Mouse (Mus musculus): ENCODE measurements around the gene Ufc1.
"Not testable (repeated sequence)": the region's sequence is repeated elsewhere in the genome, so short reads cannot be mapped to it uniquely, and the experiment has no call there.

Gene Ufc1

DNA sequence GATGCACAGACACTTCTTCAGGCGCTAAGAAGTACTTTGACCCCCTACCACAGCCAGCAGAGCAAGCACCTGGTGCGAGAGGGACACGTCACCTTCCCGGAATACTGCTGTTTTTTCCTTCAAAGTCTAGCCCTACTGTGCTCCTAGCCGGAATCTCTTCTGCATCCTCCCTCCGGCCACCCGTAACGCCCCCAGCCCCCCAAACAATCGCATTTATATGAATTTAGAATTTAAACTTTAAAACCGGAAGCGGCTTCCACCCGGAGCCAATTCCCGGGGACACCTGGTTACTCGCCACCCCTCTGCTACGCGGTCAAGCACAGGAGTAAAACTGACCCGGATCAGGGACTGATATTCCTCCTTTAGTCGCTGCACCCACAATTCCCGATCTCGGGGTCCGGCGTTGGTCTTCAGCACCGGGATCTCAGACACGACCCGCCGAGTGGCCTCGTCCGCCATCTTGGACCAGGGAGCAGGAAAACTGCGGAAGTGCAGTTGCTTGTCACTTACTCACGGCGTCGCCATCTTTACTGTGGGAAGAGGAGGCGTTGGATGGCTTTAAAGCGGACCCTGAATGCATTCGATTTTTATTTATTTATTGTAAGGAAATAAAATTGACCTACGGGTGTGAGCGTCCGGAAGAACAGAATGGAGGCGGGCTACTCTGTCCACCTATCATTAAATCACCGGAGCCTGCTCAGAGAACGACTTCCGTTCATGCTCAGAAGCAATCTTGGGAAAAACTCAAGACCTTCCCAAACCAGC, at the start of gene Ufc1:
Ufc1 (minus strand) TSS at position 727 of the 765 bp plus-strand sequence.
- DNase-seq (ENCODE audit: low read depth, low spot score), result peak; percentile 78

DNA sequence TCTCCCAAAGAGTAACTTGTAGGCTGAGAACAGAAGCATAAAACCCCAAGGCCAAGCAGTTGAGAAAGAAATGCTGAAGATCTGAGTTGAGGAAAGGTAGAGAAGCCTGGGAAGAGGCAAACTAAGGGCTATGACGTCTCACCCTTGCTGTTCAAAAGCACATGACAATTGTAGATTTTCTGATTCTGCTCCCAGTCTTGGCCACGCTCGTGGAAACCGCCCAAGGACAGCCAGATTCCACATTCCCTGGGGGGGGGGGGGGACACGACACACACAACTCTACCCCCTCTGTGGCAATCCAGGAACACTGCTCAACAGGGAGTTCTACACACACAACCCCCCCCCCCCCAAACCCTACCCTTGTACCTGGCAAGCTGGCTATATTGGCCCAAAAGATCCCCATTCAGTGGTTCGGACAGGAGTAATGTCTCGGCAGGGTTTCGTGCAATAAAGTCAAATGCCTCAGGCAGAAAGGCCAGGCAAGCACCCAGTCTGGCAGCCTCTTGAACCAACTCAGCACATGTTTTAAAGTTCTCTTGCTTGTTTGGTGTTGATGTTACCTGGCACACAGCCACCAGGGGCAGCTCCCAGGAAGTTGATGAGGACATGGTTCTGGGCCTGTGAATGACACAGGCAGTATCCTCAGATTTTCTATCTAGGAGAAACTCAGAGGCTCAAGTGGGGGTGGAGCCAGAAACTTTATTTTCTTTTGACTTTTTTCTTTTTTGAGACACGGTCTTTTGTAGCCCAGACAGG, 49.3 kb upstream of the Ufc1 start:
- no peak for DNase-seq (ENCODE audit: low read depth, low spot score)

DNA sequence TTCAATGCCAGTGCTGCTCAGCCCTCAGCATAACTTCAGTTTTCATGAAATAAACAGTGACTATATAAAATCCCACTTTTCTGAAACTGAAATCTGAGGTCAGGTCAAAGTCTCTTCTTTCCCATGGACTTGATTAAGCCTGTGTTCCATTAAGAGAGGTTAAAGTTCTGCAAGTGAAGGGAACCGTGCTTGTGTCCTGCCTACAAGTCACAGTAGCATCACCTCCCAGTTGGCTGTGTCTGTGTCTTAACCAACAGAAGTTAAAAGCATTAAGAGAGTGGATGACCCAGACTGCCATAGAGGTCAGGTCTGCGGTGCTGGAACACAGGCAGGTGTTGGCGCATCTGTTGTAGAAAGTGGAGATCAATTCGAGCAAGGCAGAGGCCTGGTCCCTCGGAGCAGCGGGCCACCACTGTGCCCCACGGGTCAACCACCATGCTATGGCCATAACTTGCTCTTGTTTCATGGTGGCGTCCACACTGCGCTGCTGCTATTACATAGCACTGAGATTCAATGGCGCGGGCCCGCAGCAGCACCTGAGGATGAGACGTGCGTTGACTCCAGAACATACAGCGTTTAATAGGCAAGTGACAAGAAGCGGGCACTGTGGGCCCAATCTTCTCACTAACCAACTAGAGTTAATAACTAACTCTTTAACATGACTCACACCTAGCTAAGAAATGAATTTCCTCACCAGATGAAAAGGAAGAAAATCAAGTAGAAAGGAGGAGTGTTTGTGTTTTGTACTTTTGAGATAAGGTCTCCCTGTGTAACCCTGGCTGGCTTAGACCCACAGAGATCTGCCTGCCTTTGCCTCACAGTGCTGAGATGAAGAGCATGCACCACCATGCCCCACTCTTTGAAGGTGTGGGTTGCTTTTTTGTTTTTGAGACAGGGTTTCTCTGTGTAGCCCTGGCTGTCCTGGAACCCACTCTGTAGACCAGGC, 47.7 kb upstream of the Ufc1 start:
- no peak for DNase-seq (ENCODE audit: low read depth, low spot score)

DNA sequence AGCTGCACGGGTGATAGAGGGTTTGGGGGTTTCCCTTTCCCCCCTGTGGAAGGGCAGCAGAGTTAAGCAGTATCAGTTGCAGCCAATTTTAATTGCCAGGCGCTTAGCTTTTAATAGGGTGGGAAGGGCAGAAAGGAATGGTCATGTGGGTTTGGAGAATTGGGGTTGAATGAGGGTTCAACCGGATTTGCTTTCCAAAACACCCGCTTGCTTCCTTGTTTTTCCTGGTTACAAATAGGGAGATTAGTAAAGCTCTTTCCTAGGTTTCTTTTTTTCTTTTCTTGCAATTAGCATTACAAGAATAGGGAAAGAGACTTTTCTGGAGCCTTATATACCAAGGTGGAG, 35.4 kb upstream of the Ufc1 start:
- no peak for DNase-seq (ENCODE audit: low read depth, low spot score)

DNA sequence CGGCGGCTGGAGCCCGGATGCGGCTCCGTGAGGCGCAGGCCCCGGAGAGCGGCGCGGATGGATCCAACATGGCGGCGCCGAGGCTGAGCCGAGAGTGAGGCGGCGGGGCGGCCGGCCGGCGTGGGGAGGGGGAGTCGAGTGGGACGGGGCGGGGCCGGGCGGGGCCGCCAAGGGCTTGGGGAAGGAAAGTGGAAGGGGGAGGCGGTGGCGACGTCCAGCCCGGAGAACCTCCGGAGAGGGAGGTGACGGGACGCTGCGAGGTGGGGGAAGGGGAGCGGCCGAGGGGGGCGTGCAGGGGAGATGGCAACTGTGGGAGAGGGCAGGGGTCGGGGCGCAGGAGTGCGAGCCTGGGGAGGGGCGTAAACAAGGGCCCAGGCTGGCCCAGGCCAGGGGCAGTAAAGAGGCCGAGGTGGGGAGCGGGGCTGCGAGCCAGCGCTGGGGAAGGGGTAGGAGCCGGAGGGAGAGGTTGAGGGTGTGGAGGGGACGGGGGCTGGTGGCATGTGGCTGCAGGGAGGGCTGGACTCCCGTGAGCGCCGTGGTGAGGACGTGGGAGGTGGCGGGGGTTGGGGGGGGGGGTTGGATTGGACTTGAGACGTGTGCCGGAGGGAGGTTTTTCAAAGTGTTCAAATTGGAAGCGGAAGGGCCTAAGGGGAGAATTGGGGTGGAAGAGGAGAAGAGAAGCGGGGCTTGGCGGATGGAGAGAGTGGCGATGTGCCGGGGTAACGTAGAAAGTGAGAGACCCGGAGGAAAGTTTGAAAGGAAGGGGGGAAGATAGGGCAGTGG, 34.8 kb upstream of the Ufc1 start:
- DNase-seq (ENCODE audit: low read depth, low spot score), result no peak

DNA sequence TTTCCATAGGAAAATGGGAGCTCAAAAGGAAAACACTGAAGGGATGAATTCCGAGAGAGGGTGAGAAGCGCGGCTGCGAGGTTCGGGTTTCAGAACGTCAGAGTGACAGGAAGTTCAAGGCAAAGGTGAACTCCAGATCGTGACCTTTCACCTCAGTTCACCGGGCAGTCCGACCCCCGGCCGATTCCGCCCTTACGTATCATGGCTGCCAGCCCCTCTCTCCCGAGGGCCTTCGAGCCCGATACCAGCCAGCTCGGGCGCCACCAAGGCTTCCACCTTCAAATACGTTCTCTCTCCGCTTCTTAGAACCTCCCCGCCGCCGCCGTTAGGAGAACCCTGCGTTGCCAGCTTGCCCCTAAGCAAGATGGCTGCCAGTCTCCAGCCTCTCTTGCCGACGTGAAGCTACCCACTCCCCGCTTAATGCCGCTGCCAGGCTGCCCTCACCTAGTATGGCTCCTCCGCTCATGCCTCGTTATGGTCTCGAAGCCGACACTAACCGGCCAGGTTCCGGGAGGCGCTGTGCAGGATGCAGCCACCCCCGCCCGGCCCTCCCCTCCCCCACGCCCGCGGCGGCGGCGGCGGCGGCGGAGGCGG, 34.1 kb upstream of the Ufc1 start, which contains the start of gene Dedd:
Dedd (plus strand) TSS at position 307 of the 594 bp plus-strand sequence.
- peak; percentile 87 for DNase-seq (ENCODE audit: low read depth, low spot score)

DNA sequence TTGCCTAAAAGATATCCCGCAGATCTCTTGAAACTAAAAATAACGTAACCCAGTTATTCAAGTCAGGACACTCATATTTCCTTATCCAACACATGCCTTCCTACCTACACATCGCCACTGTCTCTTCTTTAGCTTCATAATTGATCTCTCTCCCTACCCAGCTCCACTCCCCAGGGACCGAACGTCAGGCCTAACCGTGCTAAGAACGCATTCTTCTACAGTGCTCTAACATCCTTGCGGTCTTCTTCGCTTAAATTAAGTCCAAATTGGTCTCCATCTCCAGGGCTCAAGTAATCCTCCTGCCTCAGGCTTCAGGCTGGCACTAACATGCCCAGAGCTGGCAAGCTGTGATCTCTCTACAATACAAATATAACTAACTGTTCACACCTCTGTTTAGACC, 33.4 kb upstream of the Ufc1 start:
- DNase-seq (ENCODE audit: low read depth, low spot score), result no peak

DNA sequence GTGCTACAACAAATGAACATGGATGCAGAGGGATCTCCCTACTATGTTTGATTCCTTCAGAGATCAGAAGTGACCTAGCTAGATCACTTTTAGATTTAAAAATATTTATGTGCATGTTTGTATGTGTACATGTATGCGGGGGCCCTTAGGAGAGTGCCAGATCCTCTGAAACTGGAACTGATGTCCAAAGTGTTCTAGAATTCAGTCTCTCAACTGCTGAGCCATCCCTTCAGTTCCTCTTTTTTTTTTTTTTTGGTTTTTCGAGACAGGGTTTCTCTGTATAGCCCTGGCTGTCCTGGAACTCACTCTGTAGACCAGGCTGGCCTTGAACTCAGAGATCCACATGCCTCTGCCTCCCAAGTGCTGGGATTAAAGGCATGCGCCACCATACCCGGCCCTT, 31.8 kb upstream of the Ufc1 start:
- not testable (repeated sequence) for DNase-seq (ENCODE audit: low read depth, low spot score)

DNA sequence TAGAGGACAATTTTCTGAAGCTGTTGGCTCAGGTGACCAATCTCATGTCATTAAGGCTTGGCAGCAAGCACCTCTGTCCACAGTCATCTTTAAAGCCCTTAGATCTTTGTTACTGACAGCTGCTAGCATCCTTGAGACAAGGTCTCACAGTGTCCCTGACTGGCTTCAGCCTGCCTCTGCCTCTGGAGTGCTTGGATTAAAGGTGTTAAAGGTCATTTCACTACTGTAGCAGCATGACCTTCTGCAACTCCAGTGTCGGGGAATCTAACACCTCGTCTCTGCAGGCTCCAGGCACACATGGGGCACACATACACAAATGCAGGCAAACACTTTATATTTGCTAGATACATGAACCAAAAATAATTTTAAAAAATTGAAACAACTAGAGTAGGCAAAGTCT, 30.7 kb upstream of the Ufc1 start:
- no peak for DNase-seq (ENCODE audit: low read depth, low spot score)

DNA sequence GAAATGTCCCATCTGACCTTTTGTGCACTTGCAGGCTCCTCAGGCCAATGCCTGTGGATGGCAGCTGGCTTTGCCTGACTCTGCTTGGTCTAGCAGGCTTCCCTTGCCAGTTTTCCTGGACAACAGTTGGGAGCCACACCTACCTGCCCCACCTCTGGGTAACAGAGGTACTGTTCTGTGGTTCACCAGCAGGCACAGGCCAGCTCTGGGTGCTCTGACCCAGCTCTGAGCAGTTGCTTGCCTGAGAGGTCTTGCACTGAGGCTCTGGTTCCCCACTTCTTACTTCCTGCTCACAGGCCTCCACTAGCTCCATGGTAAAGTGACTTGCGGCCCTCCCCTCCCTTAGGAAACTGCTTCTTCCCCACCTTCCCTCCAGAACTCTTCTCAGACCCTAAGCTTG, 27.2 kb upstream of the Ufc1 start:
- DNase-seq (ENCODE audit: low read depth, low spot score), result no peak

DNA sequence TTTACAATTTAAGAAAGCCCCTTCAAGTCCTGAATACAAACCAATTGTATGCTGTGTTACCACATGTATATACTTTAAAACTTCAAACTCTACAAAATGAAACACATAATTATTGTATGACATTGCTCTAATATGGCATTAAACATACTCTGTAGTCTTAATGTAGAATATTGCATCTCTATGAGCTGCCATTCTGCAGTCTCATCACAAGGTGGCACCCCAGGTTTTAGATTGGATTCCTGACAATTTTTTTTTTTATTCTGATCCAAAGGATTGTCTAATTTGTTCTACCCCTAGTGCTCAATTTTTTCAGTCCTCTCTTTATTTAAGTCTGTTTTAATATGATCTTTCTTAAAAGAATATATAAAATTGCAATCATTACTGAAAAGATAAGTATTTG, 26.6 kb upstream of the Ufc1 start:
- DNase-seq (ENCODE audit: low read depth, low spot score), result no peak

DNA sequence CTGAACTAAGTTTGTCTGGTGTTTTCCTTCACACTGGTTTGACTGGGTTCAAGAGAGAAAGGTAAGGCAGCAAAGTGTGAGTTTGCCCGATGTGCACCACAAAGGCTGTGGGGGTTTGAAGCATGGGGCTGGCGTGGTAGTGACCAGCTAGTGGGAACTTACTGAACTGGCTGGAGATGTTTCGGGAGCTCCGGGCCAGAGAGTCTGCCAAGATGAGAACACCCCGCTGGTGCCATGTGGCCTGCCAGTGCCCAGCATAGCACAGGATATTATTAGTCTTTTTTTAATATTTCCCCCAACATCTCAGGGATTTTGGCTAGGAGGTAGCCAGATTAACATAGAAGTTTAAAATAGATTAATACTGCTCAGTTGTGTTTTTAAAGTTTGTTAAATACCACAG, 25.3 kb upstream of the Ufc1 start:
- no peak for DNase-seq (ENCODE audit: low read depth, low spot score)

DNA sequence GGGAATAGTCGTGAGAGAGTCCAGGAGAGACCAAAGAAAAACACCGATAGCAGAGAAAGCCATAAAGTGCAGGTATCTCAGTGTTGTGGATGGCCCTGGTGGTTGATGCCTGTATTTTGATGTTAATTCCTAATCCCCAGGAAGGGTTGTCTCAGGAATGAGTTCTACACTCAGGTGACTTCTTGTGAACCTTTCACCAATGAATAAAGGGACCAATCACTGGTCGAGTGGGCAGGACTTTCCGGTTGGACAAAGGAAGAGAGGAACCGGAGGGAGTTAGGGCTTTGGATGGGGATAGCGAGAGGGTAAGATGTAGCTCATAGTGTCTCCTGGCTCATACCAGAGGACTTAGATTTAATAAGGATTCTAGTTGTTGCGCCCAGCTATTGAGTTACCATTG, 24.9 kb upstream of the Ufc1 start:
- no peak for DNase-seq (ENCODE audit: low read depth, low spot score)

DNA sequence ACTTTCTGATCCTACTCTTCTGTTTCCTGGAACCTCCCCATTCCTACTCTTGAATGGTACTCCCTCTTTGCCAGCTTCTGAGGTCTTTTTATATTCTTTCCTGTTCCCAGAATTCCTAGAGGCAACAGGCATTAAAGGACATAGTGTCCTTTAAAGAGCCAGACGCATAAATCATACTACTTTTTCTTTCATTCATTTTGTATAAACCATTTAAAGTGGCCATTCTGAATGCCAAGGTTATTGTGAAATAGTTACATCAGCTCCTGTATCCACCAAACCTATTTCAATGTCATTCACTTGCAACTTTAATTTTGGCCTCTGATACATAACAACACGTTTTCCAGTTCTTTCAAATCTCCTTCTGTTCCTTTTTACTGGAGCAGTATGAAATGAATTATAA, 14.5 kb upstream of the Ufc1 start:
- DNase-seq (ENCODE audit: low read depth, low spot score), result no peak

DNA sequence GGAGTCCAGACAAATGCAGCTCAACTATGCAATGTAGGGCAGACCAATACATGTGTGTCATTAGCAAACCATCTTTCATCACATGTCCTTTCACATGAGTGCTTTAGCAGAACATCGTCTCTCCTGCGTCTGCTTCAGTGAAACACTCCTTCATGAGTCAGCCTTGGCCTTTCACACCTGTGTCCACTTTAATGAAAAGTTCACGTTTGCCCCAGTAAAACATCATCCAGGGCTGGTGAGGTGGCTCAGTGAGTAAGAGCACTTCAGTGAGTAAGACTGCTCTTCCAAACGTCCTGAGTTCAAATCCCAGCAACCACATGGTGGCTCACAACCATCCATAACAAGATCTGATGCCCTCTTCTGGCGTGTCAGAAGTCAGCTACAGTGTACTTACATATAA, 11.3 kb upstream of the Ufc1 start:
- not testable (repeated sequence) for DNase-seq (ENCODE audit: low read depth, low spot score)

DNA sequence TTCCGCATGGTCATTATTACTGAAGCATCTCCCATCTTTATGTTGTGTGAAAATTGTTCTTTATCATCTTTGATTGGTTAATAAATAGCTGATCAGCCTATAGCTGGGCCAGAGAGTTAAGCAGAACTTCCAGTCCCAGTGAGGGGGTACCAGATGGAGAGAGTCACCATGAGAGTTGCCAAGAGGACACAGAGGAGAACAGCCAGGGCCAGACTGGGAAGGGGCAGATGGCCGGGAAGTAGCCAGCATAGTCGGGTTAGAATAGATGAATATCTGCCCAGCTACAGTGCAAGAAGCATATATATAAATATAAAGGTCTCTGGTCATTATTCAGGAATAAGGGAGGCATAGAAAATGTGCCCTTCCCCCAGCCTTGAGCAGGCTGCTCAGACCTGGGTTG, 3.4 kb upstream of the Ufc1 start:
- no peak for DNase-seq (ENCODE audit: low read depth, low spot score)

DNA sequence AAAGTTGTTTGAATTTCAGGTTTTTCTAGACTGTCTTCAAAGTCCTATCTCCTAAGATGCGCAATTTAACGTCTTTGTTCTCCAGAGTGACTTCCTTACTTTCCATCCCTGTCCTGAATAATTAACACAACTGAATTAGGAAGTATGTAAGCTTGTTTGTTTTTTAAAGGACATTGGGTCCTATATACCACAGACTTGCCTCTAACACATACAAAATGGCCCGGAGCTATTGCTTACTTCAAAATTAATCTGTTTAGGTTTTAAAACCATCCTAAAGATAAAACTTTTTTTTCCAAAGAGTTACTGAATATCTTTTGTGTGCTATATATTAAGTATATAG, 209 bp upstream of the Ufc1 start:
- no peak for DNase-seq (ENCODE audit: low read depth, low spot score)

DNA sequence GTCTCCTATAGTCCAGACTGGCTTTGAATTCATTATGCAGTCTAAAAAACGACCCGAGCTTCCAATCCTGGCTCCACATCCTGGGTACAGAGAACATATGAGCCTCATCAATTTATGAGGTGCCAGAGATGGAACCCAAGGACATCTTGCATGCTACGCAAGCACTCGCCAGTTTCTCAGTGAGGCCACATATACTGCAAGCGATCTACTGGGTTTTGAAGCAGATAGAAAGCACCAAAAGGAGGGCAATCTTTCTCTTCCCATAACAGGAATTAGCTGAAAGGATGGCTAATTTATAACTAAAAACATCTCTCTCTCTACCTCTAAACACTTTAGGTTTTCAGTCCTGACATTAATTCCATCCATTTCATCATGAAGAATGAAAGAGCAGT, 922 bp downstream of the Ufc1 start:
- DNase-seq (ENCODE audit: low read depth, low spot score), result no peak

DNA sequence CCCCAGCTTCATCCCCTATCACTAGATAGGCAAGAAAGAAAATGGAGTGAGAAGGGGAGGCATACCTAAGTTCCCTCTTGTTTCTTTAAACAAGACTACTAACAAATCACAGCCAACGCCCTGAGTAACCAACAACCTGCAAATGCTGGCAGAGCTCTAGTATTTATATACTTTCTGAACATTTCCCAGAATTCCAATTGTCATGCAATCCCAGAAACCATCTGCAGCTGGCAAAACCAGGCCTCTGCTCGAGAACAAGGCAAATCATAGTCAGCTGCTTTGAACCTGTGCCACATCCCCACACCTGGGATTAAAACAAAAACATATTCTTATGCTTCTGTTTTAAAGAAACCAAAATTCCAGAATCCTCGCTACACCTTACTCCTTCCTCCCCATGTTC, 1.5 kb downstream of the Ufc1 start:
- DNase-seq (ENCODE audit: low read depth, low spot score), result no peak

DNA sequence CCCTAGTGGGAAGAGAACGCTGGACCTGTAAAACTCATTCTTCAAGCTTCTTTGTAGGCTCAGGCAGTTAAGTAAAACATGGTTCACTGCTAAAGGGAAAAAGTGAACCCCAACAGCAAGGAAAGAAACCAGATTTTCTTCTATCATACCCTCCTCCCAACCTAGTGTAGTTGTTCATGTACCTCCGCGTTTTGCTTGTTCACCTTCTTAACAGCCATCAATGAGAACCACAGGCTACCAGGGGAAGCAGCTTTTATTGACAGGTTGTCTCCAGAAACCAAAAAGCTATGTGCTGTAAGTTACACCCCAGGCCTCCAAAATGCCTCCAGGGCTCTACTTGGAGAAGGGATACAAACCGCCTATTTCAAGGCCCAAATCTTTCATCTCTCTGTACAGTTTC, 6.5 kb downstream of the Ufc1 start:
- no peak for DNase-seq (ENCODE audit: low read depth, low spot score)
